Mouse (Mus musculus): ENCODE measurements around the gene Nat8.
"Not testable (repeated sequence)": the region's sequence is repeated elsewhere in the genome, so short reads cannot be mapped to it uniquely, and the experiment has no call there.

Gene Nat8

GRCm38 (mm10) chr6:85831796-85832321 lies at the start of gene Nat8:
TSS of gene Nat8 (minus strand) at chr6:85832082.
- no peak for DNase-seq (ENCODE audit: low read depth, low spot score)

GRCm38 (mm10) chr6:85869006-85869405 lies 37.1 kb upstream of the Nat8 start, which contains the start of gene Nat8f2:
TSS of gene Nat8f2 (minus strand) at chr6:85869158.
- DNase-seq (ENCODE audit: low read depth, low spot score): not testable (repeated sequence)

DNA sequence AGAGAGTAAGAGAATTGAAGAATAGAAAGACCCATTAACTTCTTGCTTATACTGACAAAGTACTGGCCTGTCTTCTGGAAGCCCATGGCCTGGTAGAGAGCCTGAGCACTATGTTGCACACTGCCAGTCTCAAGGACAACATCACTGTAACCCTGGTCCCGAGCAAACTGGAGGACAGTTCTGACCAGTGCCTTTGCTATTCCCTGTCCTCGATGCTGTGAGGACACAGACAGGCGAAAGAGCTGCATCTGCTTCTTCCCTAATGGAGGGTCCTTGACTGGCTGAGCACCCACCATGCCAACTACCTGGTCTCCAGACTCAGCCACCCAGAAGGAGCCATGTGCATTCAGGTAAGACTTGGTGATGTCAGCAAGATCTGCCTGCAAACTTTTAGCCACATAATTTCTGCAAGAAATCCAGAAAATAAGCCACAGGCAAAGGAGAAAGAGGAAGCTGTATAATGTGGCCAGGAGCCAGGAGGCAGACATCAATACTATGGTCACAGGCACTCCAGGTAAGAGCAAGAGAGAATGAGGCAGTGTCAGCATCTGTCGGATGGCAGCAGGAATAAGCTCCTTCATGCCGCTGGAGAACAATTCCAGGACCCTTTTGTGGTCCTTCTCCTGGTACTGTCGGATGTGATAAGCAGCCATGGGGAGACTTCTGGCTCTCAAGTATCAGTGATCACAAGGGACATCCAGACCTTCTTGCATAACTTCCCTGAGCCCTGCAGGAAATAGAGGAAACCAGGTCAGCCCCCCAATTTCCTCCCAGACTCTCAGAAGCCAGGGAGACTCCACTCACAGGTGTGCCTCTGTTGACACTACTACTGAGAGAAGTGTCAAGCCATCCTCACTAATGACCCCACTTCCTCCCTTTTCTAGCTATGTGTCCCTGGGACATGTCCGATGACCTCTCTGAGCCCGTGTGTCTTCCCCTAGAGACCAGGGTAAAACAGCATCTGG lies 36.1 kb upstream of the Nat8 start:
- DNase-seq (ENCODE audit: low read depth, low spot score): no peak

- DNase-seq (ENCODE audit: low read depth, low spot score): not testable (repeated sequence)
Measured at GRCm38 (mm10) chr6:85866995-85867394, 35.1 kb upstream of the Nat8 start.

GRCm38 (mm10) chr6:85866166-85866565 lies 34.3 kb upstream of the Nat8 start:
- DNase-seq (ENCODE audit: low read depth, low spot score): not testable (repeated sequence)

DNA sequence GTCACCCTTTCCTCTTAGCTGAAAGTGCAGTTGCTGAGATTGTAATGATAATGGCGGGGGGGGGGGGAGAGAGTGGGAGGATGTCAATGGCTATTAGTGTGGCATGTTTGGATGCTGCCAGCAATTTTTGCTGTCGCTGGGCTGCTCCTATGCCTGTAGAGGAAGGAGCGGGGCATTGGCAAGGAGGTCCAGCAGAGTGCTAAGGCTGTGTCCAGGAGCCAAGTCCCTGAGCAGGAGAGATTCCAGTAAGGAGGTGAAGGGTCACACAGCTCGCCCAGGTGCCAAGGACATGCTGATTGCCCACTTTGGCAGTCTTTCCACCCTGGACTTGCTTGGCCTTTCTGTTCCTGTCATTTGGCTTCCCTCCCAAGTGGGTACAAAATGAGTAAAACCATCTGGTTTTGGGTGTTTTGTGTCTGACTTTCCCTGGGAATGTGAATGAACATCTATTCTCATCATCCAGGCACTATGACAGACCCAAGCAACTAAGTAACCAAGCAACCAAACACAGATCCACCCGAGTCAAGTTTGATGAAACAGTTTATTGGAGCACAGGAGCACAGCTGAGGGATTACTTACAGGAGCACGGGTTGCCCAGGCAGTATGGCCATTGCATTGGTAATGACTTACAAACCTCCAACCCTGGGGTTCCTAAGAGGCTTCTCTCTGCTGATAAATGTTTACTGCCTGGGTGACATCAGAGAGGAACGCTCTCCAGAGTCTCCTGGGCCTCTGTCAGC lies 33.2 kb upstream of the Nat8 start:
- not testable (repeated sequence) for DNase-seq (ENCODE audit: low read depth, low spot score)

DNA sequence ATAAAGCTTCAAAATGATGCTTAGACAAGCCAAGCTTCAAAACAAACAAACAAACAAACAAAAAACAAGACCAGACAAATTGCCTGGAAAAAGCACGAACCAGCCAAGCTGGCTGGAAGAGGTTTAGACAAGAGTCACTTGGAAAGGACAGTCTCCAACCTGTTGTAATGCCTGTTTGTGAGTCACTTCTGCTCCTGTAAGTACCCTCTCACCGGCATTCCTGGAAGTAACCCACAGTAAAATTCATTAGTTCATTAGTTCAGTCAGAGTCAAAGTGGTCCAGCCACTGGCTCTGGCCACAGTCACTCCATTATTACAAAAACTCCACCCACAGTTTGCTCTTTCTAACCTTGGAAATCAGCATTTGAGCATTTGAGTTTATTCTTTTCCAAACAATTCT lies 32.0 kb upstream of the Nat8 start:
- DNase-seq (ENCODE audit: low read depth, low spot score): no peak

DNA sequence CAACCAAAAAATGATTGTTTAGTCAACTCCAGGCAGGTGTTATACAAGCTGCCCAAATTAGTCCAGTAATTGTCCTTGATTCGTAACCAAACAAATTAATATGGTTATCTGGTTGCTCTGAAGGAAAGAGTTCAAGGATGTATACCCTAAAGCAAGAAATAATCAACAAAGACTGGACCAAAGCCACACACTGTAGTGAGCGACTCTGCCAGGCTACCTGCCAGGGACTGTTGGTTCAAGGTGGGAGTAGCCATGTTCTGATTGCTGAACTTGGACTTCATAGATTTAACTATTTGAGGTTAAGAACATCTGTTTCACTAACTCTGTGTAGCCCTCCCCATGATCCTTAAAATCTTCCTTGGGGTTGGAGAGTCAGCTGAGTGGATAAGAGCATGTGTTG lies 31.3 kb upstream of the Nat8 start:
- DNase-seq (ENCODE audit: low read depth, low spot score): no peak

GRCm38 (mm10) chr6:85862565-85862964 lies 30.7 kb upstream of the Nat8 start:
- DNase-seq (ENCODE audit: low read depth, low spot score): no peak

GRCm38 (mm10) chr6:85861247-85861646 lies 29.4 kb upstream of the Nat8 start:
- DNase-seq (ENCODE audit: low read depth, low spot score): no peak

- no peak for DNase-seq (ENCODE audit: low read depth, low spot score)
Measured at GRCm38 (mm10) chr6:85856194-85856678, 24.4 kb upstream of the Nat8 start.

DNA sequence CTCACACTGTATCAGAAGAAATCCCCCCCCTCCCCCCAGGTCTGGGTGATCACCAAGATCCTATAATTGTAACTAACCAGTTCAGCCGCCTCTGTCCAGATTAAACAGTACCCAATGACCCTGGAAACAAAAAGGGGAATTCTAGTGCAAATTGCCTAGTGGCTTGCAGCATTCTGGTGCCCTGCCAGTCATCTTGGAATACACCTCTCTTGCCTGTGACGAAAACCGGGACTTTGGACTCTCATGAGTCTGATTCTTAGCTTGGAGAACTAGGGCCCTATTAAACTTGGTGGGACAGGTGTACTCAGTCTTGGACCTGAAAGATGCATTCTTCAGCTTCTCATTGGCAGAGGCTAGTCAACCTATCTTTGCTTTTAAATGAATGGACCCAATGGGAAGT lies 21.6 kb upstream of the Nat8 start:
- DNase-seq (ENCODE audit: low read depth, low spot score): no peak

- DNase-seq (ENCODE audit: low read depth, low spot score): no peak
Measured at GRCm38 (mm10) chr6:85851062-85851773, 19.3 kb upstream of the Nat8 start.

DNA sequence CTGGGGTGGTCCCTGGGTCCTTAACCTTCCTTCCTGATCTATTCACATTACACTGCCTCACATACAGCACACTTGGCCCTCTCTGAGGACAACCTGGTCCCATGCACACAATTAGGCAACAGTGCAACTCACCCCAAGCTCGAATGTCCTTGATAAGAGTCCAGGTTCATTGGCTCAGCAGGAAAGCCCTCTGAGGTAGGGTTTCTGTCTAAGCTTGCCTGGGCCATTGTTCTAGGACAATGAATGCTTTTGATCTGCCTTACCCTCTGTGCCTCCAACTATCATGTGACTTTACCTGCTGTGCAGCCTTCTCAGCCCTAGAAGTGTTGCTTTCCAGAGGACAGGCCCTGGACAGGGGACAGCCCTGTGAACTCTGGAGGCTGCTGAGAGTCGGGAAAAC lies 17.4 kb upstream of the Nat8 start:
- peak; percentile 81 for DNase-seq (ENCODE audit: low read depth, low spot score)

GRCm38 (mm10) chr6:85848140-85848539 lies 16.3 kb upstream of the Nat8 start:
- DNase-seq (ENCODE audit: low read depth, low spot score): peak; percentile 51

DNA sequence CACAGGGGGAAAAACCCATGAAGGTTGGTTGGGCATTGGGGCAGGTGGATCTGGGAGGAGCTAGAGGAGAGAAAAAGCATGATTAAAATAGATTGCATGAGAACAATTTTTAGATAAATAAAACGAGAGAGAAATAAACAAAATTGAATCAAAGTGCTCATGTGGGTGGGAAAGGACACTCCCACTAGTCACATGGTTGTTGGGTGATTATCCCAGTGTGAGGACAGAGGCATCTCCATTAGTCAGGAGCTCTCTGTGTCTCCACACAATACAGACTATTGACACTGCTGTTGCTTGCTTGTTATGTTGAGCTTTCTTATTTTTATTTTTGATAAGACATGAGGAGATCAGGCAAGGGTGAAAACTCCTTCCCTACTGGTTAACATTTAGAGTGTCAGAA lies 15.0 kb upstream of the Nat8 start:
- DNase-seq (ENCODE audit: low read depth, low spot score): no peak

DNA sequence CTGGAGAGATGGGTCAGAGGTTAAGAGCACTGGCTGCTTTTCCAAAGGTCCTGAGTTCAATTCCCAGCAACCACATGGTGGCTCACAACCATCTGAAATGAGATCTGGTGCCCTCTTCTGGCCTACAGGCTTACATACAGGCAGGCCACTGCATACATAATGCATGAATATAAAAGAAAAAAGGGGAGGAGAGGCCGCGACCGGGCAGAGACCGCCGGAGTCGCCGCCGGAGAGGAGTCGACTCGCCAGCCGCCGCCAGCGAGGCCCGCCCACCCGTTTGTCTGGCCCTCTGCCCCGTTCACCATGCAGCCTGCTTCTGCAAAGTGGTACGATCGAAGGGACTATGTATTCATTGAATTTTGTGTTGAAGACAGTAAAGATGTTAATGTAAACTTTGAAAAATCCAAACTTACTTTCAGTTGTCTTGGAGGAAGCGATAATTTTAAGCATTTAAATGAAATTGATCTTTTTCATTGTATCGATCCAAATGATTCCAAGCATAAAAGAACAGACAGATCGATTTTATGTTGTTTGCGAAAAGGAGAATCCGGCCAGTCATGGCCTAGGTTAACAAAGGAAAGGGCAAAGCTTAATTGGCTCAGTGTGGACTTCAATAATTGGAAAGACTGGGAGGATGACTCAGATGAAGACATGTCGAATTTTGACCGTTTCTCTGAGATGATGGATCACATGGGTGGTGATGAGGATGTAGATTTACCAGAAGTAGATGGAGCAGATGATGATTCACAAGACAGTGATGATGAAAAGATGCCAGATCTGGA lies 12.0 kb upstream of the Nat8 start:
- DNase-seq (ENCODE audit: low read depth, low spot score): peak; percentile 77

DNA sequence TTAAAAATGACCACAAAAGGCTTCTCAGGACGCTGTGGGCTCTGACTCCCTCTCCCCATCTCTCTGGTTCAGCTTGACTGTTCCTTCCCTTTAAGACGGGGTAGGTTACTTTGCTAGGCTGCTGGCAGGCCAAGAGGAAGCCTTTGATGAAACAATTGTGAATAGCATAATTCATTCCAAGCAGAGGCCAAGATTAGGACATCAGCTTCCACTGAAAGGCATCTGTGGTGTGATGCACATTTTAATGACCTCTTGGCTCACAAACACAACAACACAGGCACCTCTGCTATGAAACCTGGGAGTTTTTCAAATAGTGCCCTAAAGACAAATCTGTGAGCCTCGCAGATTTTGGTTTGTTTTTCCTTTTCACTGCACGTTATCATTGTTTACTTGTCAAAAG lies 8.1 kb upstream of the Nat8 start:
- DNase-seq (ENCODE audit: low read depth, low spot score): no peak

- DNase-seq (ENCODE audit: low read depth, low spot score): no peak
Measured at GRCm38 (mm10) chr6:85838674-85839073, 6.8 kb upstream of the Nat8 start.

- not testable (repeated sequence) for DNase-seq (ENCODE audit: low read depth, low spot score)
Measured at GRCm38 (mm10) chr6:85837307-85837706, 5.4 kb upstream of the Nat8 start.

GRCm38 (mm10) chr6:85836827-85837226 lies 4.9 kb upstream of the Nat8 start:
- not testable (repeated sequence) for DNase-seq (ENCODE audit: low read depth, low spot score)
